Mouse (Mus musculus) mesoderm, embryonic 11.5 days (tissue): Measurements from ENCODE around the gene Cnfn.

ENCODE experiments used
- DNase-seq: peaks from one replicate; pipeline ENCODE4 v3.0.0-alpha.2; 2012; ENCODE audit warnings: low read depth, low spot score

Gene Cnfn

GRCm38 (mm10) chr7:25390054-25390770 lies 20.7 kb upstream of the Cnfn start:
- no peak for DNase-seq

GRCm38 (mm10) chr7:25388916-25389315 lies 19.4 kb upstream of the Cnfn start:
- DNase-seq, result no peak

DNA sequence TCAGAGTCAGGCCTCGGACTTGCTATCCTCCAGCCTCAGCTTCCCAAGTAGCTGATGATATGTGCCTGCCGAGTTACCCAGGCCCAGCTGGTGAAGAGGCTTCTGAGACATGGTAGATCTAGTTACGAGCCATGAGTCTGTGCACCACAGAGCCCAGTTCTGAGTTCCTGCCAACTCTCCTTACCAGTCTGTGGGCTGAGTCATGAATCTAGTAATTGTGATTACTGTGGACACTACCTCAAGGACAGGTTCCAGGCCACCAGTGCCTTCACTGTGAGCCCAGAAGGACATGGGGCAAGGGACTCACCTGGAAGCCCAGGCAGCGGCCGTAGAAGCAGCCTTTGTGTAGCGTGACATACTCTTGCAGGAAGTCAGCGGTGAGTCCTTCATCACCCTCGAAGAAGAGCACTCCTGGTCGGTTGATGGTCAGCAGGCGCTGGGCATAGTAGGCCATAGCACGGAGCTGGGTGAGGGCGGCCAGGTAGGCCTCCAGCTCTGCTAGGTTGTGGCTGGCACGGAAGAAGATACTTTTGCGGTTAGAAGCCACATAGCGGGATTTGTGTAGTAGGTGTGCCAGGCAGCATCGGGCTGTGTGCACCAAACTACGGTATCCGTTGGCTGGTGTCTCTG lies 18.4 kb upstream of the Cnfn start:
- DNase-seq, result no peak

GRCm38 (mm10) chr7:25385850-25386555 lies 16.5 kb upstream of the Cnfn start:
- no peak for DNase-seq

- no peak for DNase-seq
Measured at GRCm38 (mm10) chr7:25385259-25385658, 15.7 kb upstream of the Cnfn start.

GRCm38 (mm10) chr7:25384818-25385217 lies 15.3 kb upstream of the Cnfn start:
- no peak for DNase-seq

DNA sequence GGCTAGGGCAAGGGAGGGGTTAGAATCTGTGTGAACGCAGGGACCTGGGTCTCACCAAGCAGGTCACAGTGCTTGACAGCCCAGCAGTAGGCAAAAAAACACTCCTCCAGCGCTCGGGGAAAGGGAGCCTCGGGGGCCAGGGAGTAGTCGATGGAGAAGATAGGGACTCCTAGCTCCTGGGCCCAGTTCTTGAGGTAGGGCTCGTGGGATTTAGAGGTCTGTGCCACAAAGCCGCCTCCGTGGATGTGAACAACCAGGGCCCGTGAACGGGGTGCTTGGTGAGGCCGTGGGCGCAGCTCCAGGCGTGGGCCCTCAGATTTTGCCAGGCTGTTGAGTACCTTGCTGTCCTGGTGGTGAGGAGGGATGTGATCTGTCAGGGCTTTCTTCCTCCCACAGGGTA lies 14.8 kb upstream of the Cnfn start:
- no peak for DNase-seq

GRCm38 (mm10) chr7:25383891-25384290 lies 14.4 kb upstream of the Cnfn start:
- no peak for DNase-seq

DNA sequence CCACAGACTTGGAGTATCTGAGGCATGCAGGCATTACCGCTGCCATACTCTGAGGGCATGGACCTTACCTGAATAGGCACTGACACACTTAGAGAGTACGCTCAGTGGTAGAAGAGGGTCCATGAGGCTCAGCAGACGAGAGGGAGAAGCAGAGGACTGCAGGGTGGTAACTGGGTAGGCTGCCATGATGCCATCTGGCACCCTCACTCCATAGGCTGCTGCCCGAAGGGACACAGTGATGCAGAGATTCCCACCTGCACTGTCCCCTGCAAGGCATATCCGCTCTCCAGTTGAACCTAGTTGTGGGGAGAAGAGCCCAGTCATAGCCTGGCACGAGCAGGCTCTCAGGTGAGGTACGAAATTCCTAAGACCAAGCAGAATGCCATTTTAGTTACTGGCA lies 13.9 kb upstream of the Cnfn start:
- no peak for DNase-seq

- DNase-seq, result no peak
Measured at GRCm38 (mm10) chr7:25382541-25382940, 13.0 kb upstream of the Cnfn start.

DNA sequence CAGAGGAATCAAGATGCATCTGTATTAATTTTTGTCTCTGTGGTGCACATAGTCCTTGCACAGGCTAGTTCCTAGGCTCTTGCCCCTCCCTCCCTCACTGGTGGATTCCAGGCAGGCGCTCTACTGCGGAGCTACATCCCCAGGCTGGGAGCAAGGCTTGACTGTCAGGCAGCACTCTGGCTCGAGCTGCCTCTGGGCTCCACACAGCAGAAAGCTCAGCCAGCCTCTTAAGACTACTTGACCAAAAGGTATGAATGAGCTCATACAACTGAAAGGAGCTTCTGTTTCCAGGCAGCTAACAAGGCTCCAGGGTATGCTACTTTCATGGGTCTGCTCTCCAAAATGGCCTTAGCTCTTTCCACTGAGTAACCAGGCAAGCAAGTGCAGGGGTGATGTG lies 11.8 kb upstream of the Cnfn start:
- no peak for DNase-seq

DNA sequence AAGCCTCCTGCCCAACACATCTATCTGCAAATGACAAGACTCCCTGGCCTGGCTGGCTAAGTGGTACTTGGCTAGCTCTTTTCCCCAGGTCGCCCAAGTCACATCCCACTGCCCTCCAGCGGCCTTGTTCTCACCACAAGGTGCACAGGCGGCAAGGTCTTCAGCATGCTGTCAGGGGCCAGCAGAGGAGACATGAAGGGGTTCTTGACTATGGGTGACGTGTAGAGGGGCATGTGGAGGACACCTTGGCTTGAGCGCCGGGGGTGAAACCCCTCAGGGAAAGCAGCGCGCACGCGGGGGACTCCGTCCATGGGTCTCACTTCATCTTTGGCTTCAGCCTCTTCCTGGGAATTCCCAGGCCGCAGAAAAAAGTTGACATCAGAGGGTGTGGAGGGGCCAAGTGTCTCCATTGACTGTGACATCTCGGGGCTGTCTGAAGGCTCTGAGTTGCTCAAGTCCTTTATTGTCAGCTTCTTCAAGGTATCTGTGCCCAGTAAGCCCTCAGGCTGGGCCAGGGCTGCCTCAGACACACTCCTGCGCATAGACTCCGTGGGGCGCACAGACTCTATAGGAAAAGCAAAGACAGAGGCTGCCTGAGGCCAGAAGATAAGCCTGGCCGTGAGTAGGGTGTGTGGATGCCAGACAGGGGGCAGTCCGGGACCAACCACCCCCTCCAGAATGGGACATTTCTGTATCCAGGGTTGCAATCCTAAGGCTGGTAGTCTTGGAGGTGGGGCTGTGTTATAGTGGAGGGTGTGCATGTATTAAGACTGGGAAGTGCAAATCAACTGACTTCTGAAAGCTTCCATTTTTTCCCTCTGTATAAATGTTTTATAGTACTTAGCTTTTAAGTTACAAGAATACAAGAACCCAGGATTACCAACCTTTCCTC lies 11.1 kb upstream of the Cnfn start:
- no peak for DNase-seq

- peak; percentile 70 for DNase-seq
Measured at GRCm38 (mm10) chr7:25379551-25380351, 10.2 kb upstream of the Cnfn start.

- no peak for DNase-seq
Measured at GRCm38 (mm10) chr7:25378181-25379100, 8.9 kb upstream of the Cnfn start.

DNA sequence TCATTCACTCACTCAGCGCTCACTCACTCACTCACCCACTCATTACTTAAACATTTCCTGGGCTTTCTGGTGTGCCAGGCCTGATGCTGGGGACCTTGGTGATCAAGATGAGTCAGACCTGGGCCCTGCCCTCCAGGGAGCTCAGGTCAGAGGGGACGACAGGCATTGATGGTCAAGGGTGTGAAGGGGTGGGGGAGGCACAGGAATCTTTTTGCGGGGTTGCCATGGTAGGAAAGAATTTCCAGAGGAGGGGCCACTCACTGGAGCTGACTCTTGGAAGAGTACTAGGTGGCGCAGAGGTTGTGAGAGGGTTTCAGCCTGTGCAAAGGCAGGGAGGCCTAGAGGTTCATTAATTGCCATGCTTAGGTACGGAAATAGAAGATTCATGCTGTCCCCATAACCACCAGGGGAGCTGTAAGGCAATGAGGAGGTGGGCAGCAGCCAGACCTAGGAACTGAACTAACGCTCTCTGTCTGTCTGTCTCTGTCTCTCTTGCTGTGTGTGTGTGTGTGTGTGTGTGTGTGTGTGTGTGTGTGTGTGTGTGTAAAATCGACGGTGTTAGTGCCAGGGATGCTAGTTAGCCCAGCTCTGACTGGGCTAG lies 7.7 kb upstream of the Cnfn start:
- DNase-seq, result no peak

GRCm38 (mm10) chr7:25376556-25376955 lies 7.0 kb upstream of the Cnfn start:
- DNase-seq, result peak; percentile 77

GRCm38 (mm10) chr7:25372441-25372840 lies 2.9 kb upstream of the Cnfn start:
- no peak for DNase-seq

DNA sequence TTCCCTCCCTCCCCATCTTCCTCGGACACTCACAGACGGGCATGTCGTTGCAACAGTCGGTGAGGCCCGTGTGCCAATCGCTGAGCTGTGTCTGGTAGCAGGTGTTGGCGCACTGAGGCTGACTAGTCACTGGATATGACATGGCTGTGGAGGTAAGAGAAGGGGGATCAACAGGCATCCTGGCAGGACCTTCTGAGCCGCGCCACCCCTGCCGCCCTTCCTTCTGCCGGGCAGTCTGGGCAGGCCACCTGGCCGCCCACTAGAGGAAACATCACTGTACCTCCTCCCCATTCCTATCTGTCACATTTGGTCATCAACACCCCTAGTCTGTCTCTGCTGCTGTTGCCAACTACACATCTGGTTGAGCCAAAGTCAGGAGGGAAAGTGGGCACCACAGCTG lies 1.2 kb downstream of the Cnfn start:
- DNase-seq, result no peak

GRCm38 (mm10) chr7:25367632-25368293 lies 1.8 kb downstream of the Cnfn start:
- no peak for DNase-seq
